Mouse (Mus musculus) adrenal gland, adult (tissue): ENCODE measurements around the gene Sfxn5.

Source experiments
- DNase-seq, 2 experiments: peaks; one replicate each; pipeline ENCODE4 v3.0.0; 2022 to 2023; ENCODE audit warnings: low spot score in 1 of 2; ENCODE audit not compliant: inconsistent age in 2 of 2

The Sfxn5 gene

DNA sequence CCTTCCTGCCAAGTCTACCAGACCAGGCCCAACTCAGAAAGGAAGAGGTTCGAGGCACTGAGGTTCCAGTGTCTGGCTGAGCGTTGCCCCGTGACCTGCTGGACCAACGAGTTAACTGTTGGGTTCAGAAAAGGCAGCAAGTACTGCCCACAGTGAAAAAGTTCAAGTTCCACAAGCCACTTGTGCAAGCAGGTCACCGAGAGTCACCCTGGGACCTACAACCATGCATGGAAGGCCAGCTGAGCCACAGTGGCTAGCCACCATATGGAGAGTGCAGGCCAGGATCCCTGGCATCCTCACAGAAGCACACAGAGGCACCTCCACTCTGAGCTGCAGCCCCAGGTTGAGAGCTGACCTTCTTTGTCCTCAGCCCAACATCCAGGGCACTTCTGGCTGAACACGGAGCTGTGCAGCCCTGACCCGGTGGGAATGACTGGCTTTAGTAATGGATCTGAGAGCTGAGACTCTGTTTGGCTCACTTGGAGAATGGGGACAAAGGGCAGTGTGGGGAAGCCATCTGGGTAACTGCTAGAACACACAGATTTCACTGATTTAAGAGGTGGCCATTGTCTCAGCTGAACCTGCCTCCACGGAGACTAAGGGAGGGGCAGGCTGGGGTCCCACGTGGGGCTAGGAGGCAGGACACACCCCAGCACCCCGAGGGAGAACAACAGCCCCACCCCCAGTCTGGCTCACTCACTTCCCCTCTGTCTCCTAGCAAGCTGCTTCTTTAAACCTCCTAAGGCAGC lies 39.8 kb downstream of the Sfxn5 start:
- DNase-seq, result peak in 1 of 2 experiments; percentile 51

DNA sequence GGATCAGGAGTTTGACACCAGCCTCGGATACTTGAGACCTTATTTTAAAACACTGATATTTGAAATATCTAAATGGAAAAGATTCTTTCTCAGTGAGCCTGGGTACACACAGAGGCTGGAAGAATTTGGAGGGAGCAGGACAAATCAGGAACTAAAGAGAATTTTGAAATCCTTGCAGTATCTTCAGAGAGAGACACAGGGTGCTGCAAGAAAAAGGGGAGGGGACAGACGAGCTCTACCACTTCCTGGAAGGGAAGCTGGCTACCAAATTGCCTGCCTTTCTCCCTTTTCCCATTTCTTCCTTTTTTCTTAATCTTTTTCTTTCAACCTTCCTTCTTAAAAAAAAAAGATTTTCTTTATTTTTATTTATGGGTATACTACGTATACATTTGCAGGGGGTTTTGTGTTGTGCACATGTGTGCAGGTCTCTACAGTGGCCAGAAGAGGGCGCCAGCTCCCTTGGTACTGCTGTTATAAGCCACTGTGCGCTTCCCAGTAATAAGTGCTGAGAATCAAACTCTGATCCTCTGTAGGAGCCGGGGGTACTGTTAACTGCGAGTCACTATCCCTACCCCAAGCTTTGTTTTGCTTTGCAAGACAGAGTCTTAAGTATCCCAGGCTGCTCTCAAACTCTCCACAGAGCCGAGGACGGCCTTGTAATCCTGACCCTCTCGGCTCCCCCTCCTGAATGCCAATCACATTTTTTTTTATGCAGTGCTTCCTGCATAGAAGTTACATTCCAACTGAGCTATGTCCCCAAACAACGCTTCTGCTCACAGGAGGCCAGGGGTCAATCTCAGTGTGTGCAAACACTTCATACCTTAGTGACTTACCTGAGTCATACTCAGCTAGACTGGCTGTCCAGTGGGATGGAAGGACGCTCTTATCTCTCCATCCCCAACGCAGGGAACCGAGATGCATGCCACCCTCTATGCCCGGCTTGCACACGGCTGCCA lies 42.1 kb downstream of the Sfxn5 start:
- DNase-seq, result no peak

DNA sequence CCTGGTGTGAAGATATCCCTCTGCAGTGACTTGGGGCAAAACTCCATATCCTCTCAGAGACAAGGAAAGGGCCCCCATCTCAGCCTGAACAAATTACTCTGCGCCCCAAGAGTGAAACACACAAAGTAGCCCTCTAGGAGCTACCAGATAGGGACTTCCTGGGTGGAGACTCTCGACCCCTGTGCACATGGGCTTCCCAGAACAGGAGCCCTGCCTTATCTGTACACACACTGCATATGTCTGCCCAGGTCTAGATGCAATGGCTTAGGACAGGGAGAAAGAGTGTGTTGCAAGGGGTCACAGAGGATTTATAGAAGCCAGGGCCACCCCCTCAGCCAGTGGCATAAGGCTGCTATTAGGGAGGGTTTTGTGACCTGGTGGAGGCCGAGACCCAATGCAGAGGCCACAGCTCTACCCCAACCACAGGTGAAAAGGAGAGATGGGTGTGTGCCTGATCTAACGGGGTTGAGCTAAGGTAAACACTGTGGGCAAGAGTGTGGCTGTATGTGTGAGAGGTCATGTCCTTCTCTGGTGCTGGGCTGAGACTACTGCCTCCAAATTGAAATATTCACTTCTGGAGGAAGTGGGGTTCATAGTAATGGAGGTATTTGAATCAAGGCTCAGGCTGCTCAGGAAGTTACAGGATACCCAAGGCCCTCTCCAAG lies 44.9 kb downstream of the Sfxn5 start:
- DNase-seq, result no peak

DNA sequence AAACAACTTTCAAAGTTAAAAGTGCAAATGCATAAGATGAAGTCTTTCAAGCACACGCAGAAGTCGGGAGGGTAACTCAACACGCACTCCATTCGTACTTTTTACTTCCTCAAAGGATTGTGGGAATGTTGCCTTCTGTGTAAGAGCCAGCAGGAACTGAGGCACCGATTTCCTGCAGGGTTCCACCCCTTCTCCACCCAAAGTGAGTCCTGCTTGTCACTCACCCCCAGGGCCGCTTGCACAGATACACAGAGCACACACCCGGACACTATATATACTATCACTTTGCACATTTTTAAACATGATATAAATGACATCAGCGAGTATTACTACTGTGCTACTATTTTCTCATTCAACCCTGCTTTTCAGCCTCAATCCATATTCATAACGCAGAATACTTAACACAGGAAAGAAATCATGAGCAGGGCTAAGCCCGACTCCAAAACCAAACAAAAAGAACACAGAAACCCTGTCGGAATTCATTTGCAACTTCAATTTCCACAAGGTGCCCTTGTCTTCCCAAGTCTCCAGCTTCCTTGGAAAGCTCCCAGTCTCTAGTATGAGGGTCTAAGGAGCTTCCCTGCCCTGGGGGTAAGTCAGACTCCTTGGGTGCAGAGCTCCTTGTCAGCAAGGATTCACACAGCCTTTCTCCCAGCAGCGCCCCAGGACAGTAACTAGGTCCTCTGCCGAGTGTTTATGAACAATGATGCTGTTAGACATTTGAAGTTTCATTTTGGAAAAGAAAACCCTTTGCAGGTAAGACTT lies 46.8 kb downstream of the Sfxn5 start:
- no peak for DNase-seq

DNA sequence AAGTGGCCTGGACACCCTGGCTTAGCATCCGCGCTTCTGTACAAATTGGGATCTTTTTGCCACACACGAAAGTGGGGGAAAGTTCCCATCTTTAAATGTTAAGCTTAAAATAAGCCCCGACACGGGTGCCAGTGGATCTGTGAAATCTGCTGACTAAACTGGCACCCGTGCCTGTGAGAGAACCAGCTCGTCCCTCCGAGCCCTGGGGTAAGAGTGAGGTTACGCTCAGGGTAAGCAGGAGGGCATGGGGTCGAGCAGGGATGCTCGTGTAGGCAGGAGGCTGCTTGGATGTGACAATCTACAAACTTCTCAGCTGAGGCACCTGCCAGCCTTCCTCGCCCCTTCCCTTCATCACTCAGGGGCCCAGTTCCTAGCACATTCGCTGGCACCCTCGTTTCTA lies 52.4 kb downstream of the Sfxn5 start:
- DNase-seq, result no peak

DNA sequence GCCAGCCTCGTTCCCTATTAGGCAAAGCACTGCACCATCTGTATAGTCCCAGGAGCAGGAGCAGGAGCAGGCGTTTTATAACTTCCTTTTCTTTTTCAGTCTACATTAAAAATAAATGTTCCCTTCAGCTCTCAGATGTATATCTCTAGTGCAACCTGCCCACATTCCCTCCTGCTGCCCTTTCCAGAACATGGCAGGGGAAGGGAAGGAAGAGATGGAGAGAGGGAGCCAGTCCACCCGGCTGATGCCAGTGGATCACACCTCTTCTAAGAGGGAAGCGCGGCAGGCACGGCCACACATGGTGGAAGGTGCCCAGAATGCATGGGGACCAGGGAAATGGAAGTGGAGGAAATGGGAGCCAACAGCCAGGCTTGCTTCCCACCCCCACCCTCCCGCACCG lies 56.7 kb downstream of the Sfxn5 start:
- no peak for DNase-seq

DNA sequence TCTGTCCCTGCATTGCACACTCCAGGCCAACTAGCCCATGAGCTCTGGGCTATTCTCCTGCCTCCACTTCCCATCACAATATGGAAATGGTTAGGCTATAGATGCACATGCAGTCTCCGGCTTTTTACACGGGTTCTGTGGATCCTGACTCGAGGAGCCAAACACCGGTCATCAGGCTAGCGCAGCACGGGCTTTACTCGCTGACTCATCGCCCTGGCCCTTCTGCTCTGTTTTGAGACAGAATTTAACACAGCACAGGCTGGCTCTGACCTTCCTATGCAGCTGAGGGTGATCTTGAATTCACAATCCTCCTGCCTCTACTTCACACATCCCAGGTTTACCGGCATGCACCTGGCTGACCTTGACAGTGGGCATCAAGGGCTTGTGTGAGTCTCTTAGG lies 60.8 kb downstream of the Sfxn5 start:
- DNase-seq, result peak; percentile 47 to 72

DNA sequence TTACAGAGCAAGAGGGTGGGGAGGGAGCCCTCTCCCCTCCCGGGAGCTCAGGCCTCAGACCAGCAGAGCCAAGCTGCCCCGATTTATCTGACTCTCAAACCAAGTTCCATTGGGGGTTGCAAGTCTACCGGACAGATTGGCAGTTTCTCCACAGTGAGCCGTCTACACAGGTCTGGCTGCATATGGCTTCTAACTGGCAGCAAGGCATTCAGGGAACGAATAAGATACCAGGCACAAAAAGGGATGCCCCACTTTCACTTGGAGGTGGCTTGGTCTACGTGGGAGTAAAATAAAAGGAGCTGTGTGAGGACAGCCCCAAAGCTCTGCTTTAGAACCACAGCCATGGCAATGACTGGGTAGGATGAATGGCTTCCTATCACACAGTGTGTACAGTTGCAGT lies 67.2 kb downstream of the Sfxn5 start:
- DNase-seq, result no peak

DNA sequence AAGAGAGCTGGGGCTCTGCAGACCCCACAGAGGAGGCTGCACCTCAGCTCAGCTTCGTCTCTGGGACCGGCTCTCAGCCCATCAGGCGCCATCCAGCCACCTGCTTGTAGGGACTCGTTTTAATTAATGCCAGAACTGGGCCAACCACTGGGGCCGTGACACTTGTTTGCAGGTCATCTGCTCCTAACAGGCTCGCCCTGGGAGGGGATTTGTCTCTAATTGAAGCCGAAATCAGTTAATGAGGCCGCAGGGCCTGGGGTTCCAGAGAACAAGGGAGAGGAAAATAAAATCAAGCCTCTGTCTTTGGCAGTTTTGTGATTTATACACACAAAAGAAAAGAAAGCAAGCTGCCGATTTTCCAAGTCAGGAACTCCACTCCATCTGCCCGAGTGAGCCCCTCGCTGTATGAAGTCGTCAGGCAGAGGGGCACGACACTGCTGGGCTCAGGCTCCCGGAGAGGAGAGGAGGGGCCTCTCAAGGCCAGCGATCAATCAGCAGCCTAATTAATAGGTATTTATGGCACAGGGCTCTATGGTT lies 68.2 kb downstream of the Sfxn5 start:
- DNase-seq, result no peak

DNA sequence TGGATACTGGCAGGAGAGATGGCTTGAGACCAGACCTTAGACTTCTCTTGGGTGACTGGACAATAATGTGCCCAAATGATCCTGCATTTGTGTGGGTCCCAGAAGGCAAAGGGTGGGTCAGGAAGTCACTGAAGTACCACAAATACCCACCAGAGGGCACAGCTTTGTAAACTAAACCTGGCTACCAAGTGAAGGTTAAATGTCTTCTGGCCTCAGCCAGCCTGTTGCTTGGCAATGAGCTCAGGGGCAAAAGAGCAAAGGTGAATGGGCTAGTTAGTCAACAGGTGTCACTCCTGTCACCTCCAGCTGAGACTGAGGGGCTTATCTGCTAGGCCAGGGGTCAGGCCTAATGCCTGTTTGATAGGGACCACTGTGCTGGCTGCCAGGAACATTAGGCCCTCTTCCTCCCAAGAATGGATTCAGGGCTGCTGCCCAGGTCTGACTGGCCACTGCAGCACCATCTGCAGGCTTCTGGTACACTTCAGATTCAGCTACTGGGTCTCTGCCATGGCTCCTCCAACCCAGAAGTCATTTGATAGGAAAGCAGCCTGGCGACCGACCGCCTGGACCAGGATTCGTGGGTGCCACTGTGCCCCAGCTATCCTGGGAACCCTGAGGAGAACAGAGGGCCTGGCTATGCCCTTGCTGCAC lies 70.2 kb downstream of the Sfxn5 start:
- peak; percentile 51 to 88 for DNase-seq

DNA sequence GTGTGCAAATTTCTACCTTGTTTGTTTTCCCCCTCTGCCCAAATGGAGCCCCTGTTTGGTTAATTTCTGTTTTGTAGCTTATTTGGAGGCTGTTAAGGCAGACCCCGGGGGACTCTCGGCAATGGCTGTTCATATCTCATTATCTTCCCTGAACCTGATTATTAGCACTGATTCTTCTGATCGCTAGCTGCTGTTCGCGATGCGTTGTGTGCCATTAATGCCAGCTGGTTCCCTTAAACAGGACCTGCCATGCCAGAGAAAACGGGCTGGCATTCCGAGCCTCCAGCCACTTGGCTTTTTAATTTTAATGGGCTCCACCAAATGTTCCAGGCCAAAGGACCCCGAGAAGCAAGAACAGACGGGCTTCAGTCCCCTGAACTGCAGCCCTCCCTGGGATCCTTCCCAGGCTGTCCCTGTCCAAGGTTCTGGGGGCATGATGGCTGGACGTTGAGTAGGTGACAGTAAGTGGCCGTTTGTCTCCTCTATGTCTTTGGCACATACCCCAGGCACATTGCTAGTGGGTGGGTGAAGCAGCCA lies 74.1 kb downstream of the Sfxn5 start:
- no peak for DNase-seq

DNA sequence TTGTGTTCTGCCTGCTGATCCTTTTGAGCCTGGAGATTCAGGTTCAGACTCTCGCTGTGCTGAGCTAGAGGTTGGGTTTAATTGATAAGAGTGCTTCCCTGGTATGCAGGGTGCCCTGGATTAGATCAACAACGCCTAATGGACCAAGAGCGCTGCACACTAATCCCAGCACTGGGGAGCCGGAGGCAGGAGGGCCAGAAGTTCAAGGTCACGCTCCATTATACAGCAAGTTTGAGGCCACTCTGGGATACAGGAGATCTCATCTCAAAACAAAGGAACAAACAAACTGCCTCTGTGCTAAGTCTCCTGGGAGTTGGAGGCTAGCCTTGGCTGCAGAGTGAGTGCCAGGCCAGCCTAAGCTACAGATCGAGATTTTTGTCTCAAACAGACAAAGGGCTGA lies 77.6 kb downstream of the Sfxn5 start:
- DNase-seq, result no peak

DNA sequence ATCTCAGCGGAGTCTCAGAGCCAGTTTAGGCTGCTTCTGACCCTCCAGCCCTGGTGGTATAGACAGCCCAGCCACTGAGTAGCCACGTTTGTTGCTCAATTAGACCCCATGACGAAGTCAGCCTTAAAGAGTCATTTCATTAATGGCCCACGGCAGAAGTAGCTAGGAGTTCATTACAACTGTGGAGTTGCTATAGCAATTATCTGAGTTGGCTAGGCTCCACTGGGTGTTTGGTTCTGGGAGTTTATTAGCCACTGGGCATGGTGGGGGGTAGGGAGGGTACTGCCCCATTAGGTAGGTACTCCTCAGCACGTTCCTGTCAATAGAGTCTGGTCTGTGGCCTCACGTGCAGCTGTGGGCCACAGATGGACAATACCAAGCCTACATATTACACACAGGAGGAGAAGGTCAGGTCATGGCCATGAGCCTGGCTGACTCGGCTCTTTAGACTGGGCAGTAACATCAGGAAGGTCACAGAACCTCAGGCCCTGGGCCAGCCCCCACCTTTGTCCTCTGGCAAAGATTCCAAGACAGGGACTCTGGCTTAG lies 79.2 kb downstream of the Sfxn5 start:
- peak; percentile 82 to 95 for DNase-seq

DNA sequence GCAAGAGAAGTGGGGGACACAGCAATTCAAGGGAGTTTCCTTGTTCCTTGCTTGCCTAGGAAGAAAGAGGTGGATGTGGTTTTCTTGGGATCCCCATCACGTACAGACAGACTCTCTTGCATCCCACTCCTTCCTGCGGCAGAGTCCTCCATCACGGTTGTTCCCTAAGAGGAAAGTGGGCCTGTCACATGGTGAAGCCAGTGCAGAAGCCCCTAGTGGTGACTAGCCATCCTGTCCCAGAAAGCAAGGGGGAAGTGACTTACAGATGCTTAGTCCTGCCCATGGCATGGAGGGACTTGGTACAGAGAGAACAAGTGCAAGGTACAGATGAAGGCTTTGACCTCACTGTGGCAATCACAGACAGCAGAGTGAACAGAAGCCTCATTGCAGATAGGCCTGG lies 79.9 kb downstream of the Sfxn5 start:
- peak in 1 of 2 experiments; percentile 69 for DNase-seq

DNA sequence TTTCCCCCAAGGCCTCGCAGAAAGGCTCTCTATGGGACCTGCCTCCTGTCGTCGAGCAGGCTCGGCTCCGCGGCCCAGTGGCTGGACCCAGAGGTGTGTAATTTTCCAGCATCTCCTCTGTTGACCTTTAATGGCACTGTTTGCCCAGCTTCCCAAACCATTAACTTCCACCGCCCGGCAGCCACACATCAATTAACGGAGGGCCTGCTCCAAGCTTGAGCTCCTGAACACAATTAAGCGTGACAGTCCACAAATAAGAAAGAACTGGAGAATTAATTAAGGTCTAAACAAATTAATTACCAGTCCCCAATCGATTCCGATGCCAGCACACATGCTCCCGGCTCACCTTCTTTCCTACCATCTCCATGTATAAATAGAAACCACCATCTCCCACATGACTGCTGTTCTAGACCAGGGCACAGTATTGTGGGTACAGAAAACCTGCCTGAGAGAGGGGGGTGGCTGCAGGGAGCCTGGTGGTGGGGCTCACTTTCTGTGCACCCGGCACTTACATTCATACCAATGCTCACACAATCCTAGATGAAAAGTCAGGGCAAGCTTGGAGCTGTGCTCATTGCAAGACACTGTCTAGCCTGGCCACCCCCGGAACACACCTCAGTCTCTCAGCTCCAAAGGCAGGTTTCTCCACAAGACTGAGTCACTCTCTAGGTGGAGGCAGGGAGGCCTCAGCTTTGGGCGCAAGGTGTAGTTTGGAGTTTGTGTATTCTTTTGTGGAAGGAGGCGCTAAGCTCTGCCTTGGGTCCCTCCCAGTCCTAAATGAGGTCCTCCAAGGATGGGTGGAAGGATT lies 80.8 kb downstream of the Sfxn5 start:
- DNase-seq, result peak in 1 of 2 experiments; percentile 59

DNA sequence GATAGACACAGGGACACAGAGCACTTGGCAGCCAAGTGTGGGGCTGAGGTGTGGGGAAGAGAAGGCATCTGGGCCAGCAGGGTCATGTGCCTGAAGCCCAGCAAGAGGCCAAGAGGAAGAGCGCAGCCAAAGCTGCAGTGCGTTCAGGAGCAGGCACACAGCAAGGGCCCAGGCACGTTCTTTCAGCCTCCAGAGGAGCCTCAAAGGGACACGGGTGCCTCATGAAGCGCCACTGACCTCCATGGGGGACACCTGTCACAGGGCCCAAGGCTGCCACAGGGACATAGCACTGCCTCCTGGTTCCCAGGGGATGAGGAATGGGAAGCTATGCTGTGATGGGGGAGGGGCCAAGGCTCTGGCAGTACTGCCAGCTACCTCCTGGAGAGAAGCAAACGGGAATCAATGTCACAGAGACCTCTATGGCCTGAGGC lies 82.4 kb downstream of the Sfxn5 start:
- DNase-seq, result peak; percentile 44 to 84

DNA sequence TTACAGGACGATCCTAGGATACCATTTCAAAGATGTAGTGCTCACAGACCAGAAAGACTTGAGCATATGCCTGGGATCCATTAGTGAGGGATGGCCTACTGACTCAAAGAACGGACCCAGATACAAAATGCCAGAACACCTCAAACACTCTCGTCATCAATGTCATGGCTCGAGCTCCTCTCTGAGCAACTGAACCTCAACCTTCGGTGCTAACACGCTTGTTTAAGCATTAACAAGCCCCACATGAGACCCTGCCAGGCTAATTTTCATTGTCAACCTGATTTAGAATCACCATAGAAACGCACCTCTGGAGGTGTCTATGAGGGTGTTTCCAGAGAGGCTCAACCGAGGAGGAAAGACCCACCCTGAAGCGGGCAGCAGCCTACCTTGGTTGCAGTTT lies 83.4 kb downstream of the Sfxn5 start:
- DNase-seq, result no peak

DNA sequence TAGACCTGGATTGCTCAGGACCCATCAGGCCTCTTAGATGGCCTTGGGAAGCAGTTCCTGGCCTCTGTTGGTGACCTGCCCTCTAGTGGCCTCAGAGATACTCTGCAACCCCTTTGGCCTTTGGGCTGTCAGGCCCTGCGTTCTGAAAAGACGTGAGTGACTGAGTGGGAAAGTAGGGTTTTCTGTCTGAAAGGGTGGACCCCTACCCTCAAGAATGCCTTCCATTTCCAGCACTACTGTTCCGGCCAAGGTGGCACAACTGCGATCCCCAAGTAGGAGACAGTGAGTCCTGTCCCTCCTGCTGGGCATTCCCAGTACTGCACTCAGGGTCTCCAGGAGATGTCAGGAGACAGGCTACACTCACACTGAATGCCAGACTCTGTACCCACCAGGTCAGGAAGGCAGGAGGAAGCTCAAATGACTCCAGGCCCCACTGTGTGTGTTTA lies 94.2 kb downstream of the Sfxn5 start:
- DNase-seq, result peak; percentile 75 to 96
